Mouse (Mus musculus): ENCODE data around the gene Tenm2. TPM values are rescaled to one million over a fixed set of nuclear protein-coding genes. Genes with fewer than 3 reads are reported as not detected.

The Tenm2 gene
- total and polyA plus RNA-seq, 3 experiments: not detected

GRCm38 (mm10) chr11:36694810-36695209 lies 541.0 kb downstream of the Tenm2 start:
- no peaks in the 10 kb centered on the region for H3K9me3 ChIP-seq (replicated peaks; ENCODE audit: insufficient read depth, low read length)
- no peak overlapping the region for H3K27ac ChIP-seq (ENCODE audit: control insufficient read depth, low read depth, low read length)
- H3K9ac ChIP-seq (ENCODE audit: control insufficient read depth, low read depth, low read length, poor library complexity, severe bottlenecking): no peak overlapping the region
- no peak for TF ChIP-seq CTCF (IDR thresholded peaks at IDR 0.05 in 2 of 3, conservative IDR thresholded peaks at IDR 0.05 in 1 of 3; ENCODE audit: control insufficient read depth in 1 of 3, insufficient read depth in 1 of 3, low read depth in 2 of 3, low read length in 3 of 3, poor library complexity in 1 of 3, severe bottlenecking in 1 of 3)
- TF ChIP-seq E2F4 (IDR thresholded peaks at IDR 0.05; ENCODE audit: borderline replicate concordance, low read depth, low read length): no peak
- no peak for TF ChIP-seq BHLHE40 (IDR thresholded peaks at IDR 0.05; ENCODE audit: borderline replicate concordance, low read depth, low read length)
- TF ChIP-seq MAFK (IDR thresholded peaks at IDR 0.05; ENCODE audit: borderline replicate concordance, low read depth, low read length): no peak
- no peaks in the 10 kb centered on the region for H3K79me2 ChIP-seq (ENCODE audit: control insufficient read depth, insufficient read depth, low read length, poor library complexity)
- DNase-seq (ENCODE audit: low read depth, low spot score): no peak
- H3K27me3 ChIP-seq (ENCODE audit: control insufficient read depth in 1 of 2, insufficient read depth in 2 of 2, low read length in 2 of 2): no peaks in the 10 kb centered on the region
- no peaks in the 10 kb centered on the region for H3K4me1 ChIP-seq (ENCODE audit: control insufficient read depth in 1 of 2, insufficient read depth in 2 of 2, low read length in 2 of 2)
- H3K36me3 ChIP-seq (ENCODE audit: control insufficient read depth in 1 of 2, insufficient read depth in 2 of 2, low read length in 2 of 2): no peaks in the 10 kb centered on the region
- H3K4me3 ChIP-seq (ENCODE audit: control insufficient read depth in 1 of 2, insufficient read depth in 1 of 2, low read depth in 2 of 2, low read length in 2 of 2): no peak overlapping the region

GRCm38 (mm10) chr11:36692637-36693036 lies 543.1 kb downstream of the Tenm2 start:
- Histone ChIP-seq H3K9ac (ENCODE audit: control insufficient read depth, low read depth, low read length, poor library complexity, severe bottlenecking) (no peak overlapping the region), H3K9me3 (replicated peaks; ENCODE audit: insufficient read depth, low read length) (no peaks in the 10 kb centered on the region), H3K27ac (ENCODE audit: control insufficient read depth, low read depth, low read length) (no peak overlapping the region), H3K79me2 (ENCODE audit: control insufficient read depth, insufficient read depth, low read length, poor library complexity) (no peaks in the 10 kb centered on the region), H3K36me3 (ENCODE audit: control insufficient read depth in 1 of 2, insufficient read depth in 2 of 2, low read length in 2 of 2) (no peaks in the 10 kb centered on the region), H3K4me3 (ENCODE audit: control insufficient read depth in 1 of 2, insufficient read depth in 1 of 2, low read depth in 2 of 2, low read length in 2 of 2) (no peak overlapping the region), H3K4me1 (ENCODE audit: control insufficient read depth in 1 of 2, insufficient read depth in 2 of 2, low read length in 2 of 2) (no peaks in the 10 kb centered on the region), H3K27me3 (ENCODE audit: control insufficient read depth in 1 of 2, insufficient read depth in 2 of 2, low read length in 2 of 2) (no peaks in the 10 kb centered on the region)
- TF ChIP-seq NELFE (IDR thresholded peaks at IDR 0.05; ENCODE audit: low read depth, low read length): no peak
- DNase-seq (ENCODE audit: low read depth, low spot score): no peak

- H3K79me2 ChIP-seq (ENCODE audit: control insufficient read depth, insufficient read depth, low read length, poor library complexity): no peaks in the 10 kb centered on the region
- H3K9ac ChIP-seq (ENCODE audit: control insufficient read depth, low read depth, low read length, poor library complexity, severe bottlenecking): no peak overlapping the region
- H3K9me3 ChIP-seq (replicated peaks; ENCODE audit: insufficient read depth, low read length): no peaks in the 10 kb centered on the region
- no peak for DNase-seq (ENCODE audit: low read depth, low spot score)
- no peaks in the 10 kb centered on the region for H3K27me3 ChIP-seq (ENCODE audit: control insufficient read depth in 1 of 2, insufficient read depth in 2 of 2, low read length in 2 of 2)
- H3K36me3 ChIP-seq (ENCODE audit: control insufficient read depth in 1 of 2, insufficient read depth in 2 of 2, low read length in 2 of 2): no peaks in the 10 kb centered on the region
- TF ChIP-seq POLR2AphosphoS2 (IDR thresholded peaks at IDR 0.05; ENCODE audit: low read length) (no peak), CTCF (IDR thresholded peaks at IDR 0.05 in 2 of 3, conservative IDR thresholded peaks at IDR 0.05 in 1 of 3; ENCODE audit: control insufficient read depth in 1 of 3, insufficient read depth in 1 of 3, low read depth in 2 of 3, low read length in 3 of 3, poor library complexity in 1 of 3, severe bottlenecking in 1 of 3) (no peak), USF1 (IDR thresholded peaks at IDR 0.05; ENCODE audit: low read depth, low read length) (no peak), NRF1 (IDR thresholded peaks at IDR 0.05; ENCODE audit: insufficient read depth, low read depth, low read length, poor library complexity, severe bottlenecking) (no peak), SMC3 (IDR thresholded peaks at IDR 0.05; ENCODE audit: low read depth, low read length) (no peak), MXI1 (IDR thresholded peaks at IDR 0.05; ENCODE audit: low read depth, low read length) (no peak), ZNF384 (IDR thresholded peaks at IDR 0.05; ENCODE audit: low read depth, low read length) (no peak), ETS1 (IDR thresholded peaks at IDR 0.05; ENCODE audit: low read depth, low read length) (no peak), KAT2A (conservative IDR thresholded peaks at IDR 0.05; ENCODE audit: low read depth, low read length) (no peak), JUND (IDR thresholded peaks at IDR 0.05; ENCODE audit: low read depth, low read length) (no peak), TBP (IDR thresholded peaks at IDR 0.05; ENCODE audit: low read depth, low read length) (no peak), ZKSCAN1 (IDR thresholded peaks at IDR 0.05; ENCODE audit: low read depth, low read length) (no peak), MAX (IDR thresholded peaks at IDR 0.05; ENCODE audit: low read length) (no peak), MYB (IDR thresholded peaks at IDR 0.05; ENCODE audit: low read depth, low read length) (no peak), MAZ (IDR thresholded peaks at IDR 0.05; ENCODE audit: low read depth, low read length) (no peak), ZC3H11A (IDR thresholded peaks at IDR 0.05; ENCODE audit: low read depth, low read length) (no peak), POLR2AphosphoS5 (IDR thresholded peaks at IDR 0.05; ENCODE audit: borderline replicate concordance, low read depth, low read length) (no peak), MYC (IDR thresholded peaks at IDR 0.05; ENCODE audit: low read depth, low read length) (no peak), POLR2A (IDR thresholded peaks at IDR 0.05; ENCODE audit: control insufficient read depth in 1 of 2, insufficient read depth in 1 of 2, low read depth in 1 of 2, low read length in 2 of 2, poor library complexity in 1 of 2) (no peak)
- no peaks in the 10 kb centered on the region for H3K4me1 ChIP-seq (ENCODE audit: control insufficient read depth in 1 of 2, insufficient read depth in 2 of 2, low read length in 2 of 2)
- H3K4me3 ChIP-seq (ENCODE audit: control insufficient read depth in 1 of 2, insufficient read depth in 1 of 2, low read depth in 2 of 2, low read length in 2 of 2): no peak overlapping the region
- H3K27ac ChIP-seq (ENCODE audit: control insufficient read depth, low read depth, low read length): no peak overlapping the region
Measured at GRCm38 (mm10) chr11:36690826-36691225, 544.9 kb downstream of the Tenm2 start.

Measured in MEL (cell line).